Comparison of ENCODE assay signal across 16 mouse cellular contexts in genomic region chr12:42027874-42028273, GRCm38 (mm10).
A peak's percentile ranks its signal among the peaks of the same experiment; 100 is the strongest.
DNase-seq lines count a peak whose midpoint lies in the region; ATAC-seq and TF ChIP-seq lines count a peak whose summit lies in the region.
"Had no signal": no experiment of that assay in that cellular context is flagged by ENCODE, and none has a peak within 500 bp of the region (broad histone marks: within the 10 kb centered on the region; RNA-seq: fewer than 3 reads in every experiment).

No protein-coding gene starts in this region.

- H3K4me2 ChIP-seq in kidney, embryonic 15.5 days: no peak overlapping the region
- H3K4me2 ChIP-seq in heart, embryonic 11.5 days: no peak overlapping the region
- H3K4me2 ChIP-seq: liver, embryonic 13.5 days had no signal

- no peaks in the 10 kb centered on the region for H3K9me3 ChIP-seq in kidney, embryonic 15.5 days (replicated peaks)
- no peaks in the 10 kb centered on the region for H3K9me3 ChIP-seq in embryonic facial prominence, embryonic 10.5 days
- H3K9me3 ChIP-seq in heart, embryonic 11.5 days (replicated peaks; ENCODE audit: control insufficient read depth, low read length): no peaks in the 10 kb centered on the region
- H3K9me3 ChIP-seq: liver, embryonic 13.5 days; megakaryocyte, embryonic 14.5 days had no signal

- no peaks in the 10 kb centered on the region for H3K27me3 ChIP-seq in kidney, embryonic 15.5 days
- no peaks in the 10 kb centered on the region for H3K27me3 ChIP-seq in testis, adult 2 months (ENCODE audit: control insufficient read depth, insufficient read depth, low read length)
- no peaks in the 10 kb centered on the region for H3K27me3 ChIP-seq in embryonic facial prominence, embryonic 10.5 days (replicated peaks; ENCODE audit: low read depth, poor library complexity, severe bottlenecking)
- no peaks in the 10 kb centered on the region for H3K27me3 ChIP-seq in heart, embryonic 11.5 days (ENCODE audit: control insufficient read depth, insufficient read depth, low read length)
- H3K27me3 ChIP-seq: liver, embryonic 13.5 days; megakaryocyte, embryonic 14.5 days had no signal

- ATAC-seq in kidney, embryonic 15.5 days (replicated peaks; ENCODE audit: low FRiP score): peak; percentile 49; the same call in 1 of the 2 replicates
- no peak for ATAC-seq in heart, embryonic 11.5 days (replicated peaks; ENCODE audit: insufficient number of reproducible peaks, low FRiP score, low TSS enrichment)

- no peak for TF ChIP-seq POLR2A in testis, adult 2 months (IDR thresholded peaks at IDR 0.05; ENCODE audit: control insufficient read depth, low read depth, low read length)

- no peak overlapping the region for H3K9ac ChIP-seq in kidney, embryonic 15.5 days
- no peak overlapping the region for H3K9ac ChIP-seq in heart, embryonic 11.5 days (ENCODE audit: low read depth, low read length)
- H3K9ac ChIP-seq: liver, embryonic 13.5 days had no signal

- H3K4me3 ChIP-seq in kidney, embryonic 15.5 days (replicated peaks): no peak overlapping the region
- H3K4me3 ChIP-seq in testis, adult 2 months (ENCODE audit: control insufficient read depth, low read depth, low read length): no peak overlapping the region
- no peak overlapping the region for H3K4me3 ChIP-seq in embryonic facial prominence, embryonic 10.5 days
- H3K4me3 ChIP-seq in heart, embryonic 11.5 days (ENCODE audit: low read depth, low read length): no peak overlapping the region
- H3K4me3 ChIP-seq: layer of hippocampus, adult 2 months; liver, embryonic 13.5 days; megakaryocyte, embryonic 14.5 days had no signal

- peak; percentile 3; the same call in 1 of the 2 replicates for TF ChIP-seq CTCF in testis, adult 2 months (IDR thresholded peaks at IDR 0.05; ENCODE audit: control insufficient read depth, insufficient read depth, insufficient replicate concordance, low read depth, low read length)

- 59% methylated on average over 2 of the region's 2 CpGs for WGBS in kidney, embryonic 15.5 days
- WGBS in embryonic facial prominence, embryonic 10.5 days: 66% methylated on average over 2 of the region's 2 CpGs
- WGBS in heart, embryonic 11.5 days (ENCODE audit: insufficient replicate concordance): 47% methylated on average over 2 of the region's 2 CpGs

- no peak overlapping the region for H3K27ac ChIP-seq in kidney, embryonic 15.5 days
- H3K27ac ChIP-seq in testis, adult 2 months (ENCODE audit: control insufficient read depth, insufficient read depth, low read depth, low read length): no peak overlapping the region
- H3K27ac ChIP-seq in embryonic facial prominence, embryonic 10.5 days (replicated peaks): no peak overlapping the region
- H3K27ac ChIP-seq in heart, embryonic 11.5 days (ENCODE audit: low read depth, low read length): no peak overlapping the region
- H3K27ac ChIP-seq: layer of hippocampus, adult 2 months; liver, embryonic 13.5 days had no signal

- no peak for DNase-seq in kidney, postnatal 36 days
- DNase-seq in testis, postnatal 10 days (ENCODE audit: low spot score): no peak
- DNase-seq in adrenal gland, postnatal 10 days: peak; percentile 34
- DNase-seq in urinary bladder, postnatal 25 days (ENCODE audit: low spot score): no peak
- no peak for DNase-seq in embryonic facial prominence, embryonic 10.5 days (ENCODE audit: low spot score)
- DNase-seq: cerebellum, adult 11 months; heart, adult 11 months; heart, postnatal 36 days; liver, embryonic 13.5 days; right cerebral cortex, postnatal 25 days; thymus, postnatal 36 days had no signal

- H3K36me3 ChIP-seq in kidney, embryonic 15.5 days: no peaks in the 10 kb centered on the region
- H3K36me3 ChIP-seq in testis, adult 2 months (ENCODE audit: control insufficient read depth, insufficient read depth, low read length): no peaks in the 10 kb centered on the region
- H3K36me3 ChIP-seq in embryonic facial prominence, embryonic 10.5 days (replicated peaks): no peaks in the 10 kb centered on the region
- H3K36me3 ChIP-seq in heart, embryonic 11.5 days (ENCODE audit: control insufficient read depth, insufficient read depth, low read length): no peaks in the 10 kb centered on the region
- H3K36me3 ChIP-seq: liver, embryonic 13.5 days had no signal

- no peaks in the 10 kb centered on the region for H3K4me1 ChIP-seq in kidney, embryonic 15.5 days
- H3K4me1 ChIP-seq in testis, adult 2 months (ENCODE audit: control insufficient read depth, insufficient read depth, low read length): no peaks in the 10 kb centered on the region
- no peaks in the 10 kb centered on the region for H3K4me1 ChIP-seq in embryonic facial prominence, embryonic 10.5 days
- no peaks in the 10 kb centered on the region for H3K4me1 ChIP-seq in heart, embryonic 11.5 days (ENCODE audit: control insufficient read depth, insufficient read depth, low read length)
- H3K4me1 ChIP-seq: liver, embryonic 13.5 days; megakaryocyte, embryonic 14.5 days had no signal
